12 mouse cellular contexts compared by ENCODE assay signal in the genomic region with DNA sequence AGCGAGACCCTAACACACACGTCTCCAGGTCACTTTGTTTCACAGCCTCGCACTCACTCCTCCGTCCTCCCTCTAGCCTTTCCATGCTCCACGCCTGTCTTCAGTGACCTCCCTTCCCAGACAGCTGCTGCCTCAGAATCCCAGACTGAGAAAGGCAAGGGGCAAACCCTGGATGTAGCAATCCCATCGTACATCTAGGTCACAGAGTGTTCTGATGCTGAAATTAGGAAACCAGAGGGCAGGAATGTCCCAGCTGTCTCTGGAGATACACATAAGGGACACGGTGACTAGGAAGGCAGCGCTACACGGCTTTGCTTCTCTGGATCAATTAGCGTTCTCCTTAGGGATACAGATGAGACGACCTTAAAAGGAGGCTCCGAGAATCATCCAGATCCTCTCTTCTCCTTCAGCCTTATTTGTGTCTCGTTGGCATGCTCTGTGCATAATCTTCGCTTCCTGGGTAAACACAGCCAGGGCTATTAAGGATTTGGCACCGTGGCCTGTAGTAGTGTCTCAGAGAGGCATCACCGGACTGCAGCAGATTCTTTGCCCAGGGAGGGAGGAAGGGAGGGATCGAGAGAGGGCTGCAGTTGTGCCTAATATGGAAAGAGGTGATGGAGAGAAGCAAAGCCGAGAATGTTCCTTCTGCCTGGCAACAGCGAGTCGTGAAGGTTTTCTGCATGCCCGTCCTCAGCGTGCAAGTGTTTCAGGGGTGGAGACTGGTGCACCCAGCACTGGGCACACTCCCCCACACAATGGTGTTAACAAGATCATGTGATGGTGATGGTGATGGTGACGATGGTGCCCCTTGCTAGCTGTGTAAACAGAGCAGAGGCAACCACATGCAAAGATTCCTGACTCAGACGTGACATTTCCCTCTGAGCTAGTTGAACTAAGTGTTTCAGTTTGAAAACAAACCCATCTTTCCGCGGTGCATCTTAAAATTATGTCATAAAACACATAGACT. TPM values are rescaled to one million over a fixed set of nuclear protein-coding genes. Genes with fewer than 3 reads are reported as not detected.
DNase-seq lines count a peak whose midpoint lies in the region; ATAC-seq lines count a peak whose summit lies in the region.
"Had no signal": no experiment of that assay in that cellular context is flagged by ENCODE, and none has a peak within 500 bp of the region (broad histone marks: within the 10 kb centered on the region; RNA-seq: fewer than 3 reads in every experiment).

No protein-coding gene starts in this region.

- ATAC-seq in frontal cortex, adult (ENCODE audit: low TSS enrichment): peak; percentile 79

- intact Hi-C loops in gastrocnemius, postnatal 14 days (cut with DNase I; ENCODE audit: low total_unique reads): no loop called here

- DNase-seq in frontal cortex, postnatal 14 days (ENCODE audit: low spot score in 2 of 2): no peak
- peak; percentile 35 for DNase-seq in kidney, adult 18-20 months
- no peak for DNase-seq in kidney, postnatal 36 days
- DNase-seq in gastrocnemius, postnatal 14 days: peak; percentile 48
- DNase-seq in skeletal muscle tissue, adult 2 months (ENCODE audit: low read depth, low spot score): peak; percentile 81
- DNase-seq in right cerebral cortex, postnatal 25 days: no peak
- no peak for DNase-seq in B cell, adult 2 months
- DNase-seq: adrenal gland, adult 2 months; embryo, embryonic 11 days; kidney, postnatal 10 days; thymus, adult 2 months had no signal

RNA-seq across cellular contexts. Expression of a gene that starts 35.6 kb away (rescaled TPM):
- 10 to 100 TPM; 23.8 to 24.7 TPM for total RNA-seq in gastrocnemius, postnatal 14 days (2021)

Comparison
In these comparisons a context has a peak if more than half of its experiments do, and no peak if none do; other contexts are left out.
1. DNase-seq: peak in kidney, adult 18-20 months (single experiment), gastrocnemius, postnatal 14 days (single experiment) and skeletal muscle tissue, adult 2 months (single experiment); none in frontal cortex, postnatal 14 days (0 of 2), kidney, postnatal 36 days (0 of 2), right cerebral cortex, postnatal 25 days (single experiment) and B cell, adult 2 months (0 of 2).